Mouse (Mus musculus) ES-E14 (cell line): ENCODE measurements around the gene Hand2. TPM values are rescaled to one million over a fixed set of nuclear protein-coding genes. Genes with fewer than 3 reads are reported as not detected.

ENCODE experiments used
- DNase-seq: peaks from one replicate; pipeline ENCODE4 v3.0.0-alpha.2; 2013; ENCODE audit warnings: low read depth, low spot score
- H3K27ac ChIP-seq: 2 replicates; pipeline ENCODE4 v1.5.1; 2012; ENCODE audit warnings: low read depth, mild to moderate bottlenecking, low read length, moderate library complexity, mixed read lengths; ENCODE audit not compliant: poor library complexity, insufficient read depth, severe bottlenecking
- H3K36me3 ChIP-seq: 2 replicates; pipeline ENCODE4 v1.6.1; 2012; ENCODE audit warnings: mild to moderate bottlenecking, low read length, moderate library complexity, mixed read lengths; ENCODE audit not compliant: control insufficient read depth, poor library complexity, insufficient read depth, severe bottlenecking
- H3K4me1 ChIP-seq, 2 experiments: fragments of 150-350 bp in 1 of 2; sonication (generic) in 1 of 2; 2 replicates each; pipeline ENCODE4 v1.6.1; 2012; ENCODE audit warnings: low read length in 2 of 2, mild to moderate bottlenecking in 1 of 2, mixed read lengths in 1 of 2; ENCODE audit not compliant: control insufficient read depth in 2 of 2, insufficient read depth in 2 of 2, poor library complexity in 1 of 2
- H3K4me3 ChIP-seq, 2 experiments: fragments of 150-350 bp in 1 of 2; sonication (generic) in 1 of 2; 2 replicates each; pipeline ENCODE4 v1.5.1; 2012; ENCODE audit warnings: low read length in 2 of 2, low read depth in 1 of 2, mild to moderate bottlenecking in 1 of 2, mixed read lengths in 1 of 2; ENCODE audit not compliant: insufficient read depth in 1 of 2, poor library complexity in 1 of 2, severe bottlenecking in 1 of 2
- H3K9ac ChIP-seq: 2 replicates; pipeline ENCODE4 v1.6.1; 2012; ENCODE audit warnings: low read depth, mild to moderate bottlenecking, low read length, mixed read lengths; ENCODE audit not compliant: poor library complexity, insufficient read depth, severe bottlenecking
- H3K9me3 ChIP-seq: fragments of 150-350 bp; sonication (generic); 2 replicates; pipeline ENCODE4 v1.6.1; 2012; ENCODE audit warnings: low read depth, mild to moderate bottlenecking, low read length; ENCODE audit not compliant: control insufficient read depth, insufficient read depth
- CHD2 ChIP-seq: IDR thresholded peaks from 2 replicates; pipeline ENCODE4 v1.6.1; 2014; ENCODE audit warnings: mild to moderate bottlenecking, low read depth, low read length, inconsistent platforms
- HCFC1 ChIP-seq: IDR thresholded peaks from 2 replicates; pipeline ENCODE4 v1.6.1; 2012; ENCODE audit warnings: low read length, inconsistent platforms, borderline replicate concordance; ENCODE audit not compliant: insufficient read depth
- MAFK ChIP-seq: IDR thresholded peaks from 2 replicates; pipeline ENCODE4 v1.6.1; 2014; ENCODE audit warnings: mild to moderate bottlenecking, low read depth, low read length, inconsistent platforms; ENCODE audit not compliant: insufficient read depth
- ZC3H11A ChIP-seq: IDR thresholded peaks from 2 replicates; pipeline ENCODE4 v1.6.1; 2012; ENCODE audit warnings: low read depth, mild to moderate bottlenecking, inconsistent platforms, low read length, borderline replicate concordance
- ZNF384 ChIP-seq: IDR thresholded peaks from 2 replicates; pipeline ENCODE4 v1.6.1; 2012; ENCODE audit warnings: low read depth, low read length, inconsistent platforms
- in situ Hi-C, 2 experiments: fragments of 600-800 bp; cut with MboI; formaldehyde crosslinking; loops; one replicate each; pipeline ENCODE4 v1.15.1; 2025; ENCODE audit warnings: low sequenced_read_pairs in 2 of 2, inconsistent platforms in 1 of 2; ENCODE audit not compliant: unreplicated experiment in 2 of 2
- total RNA-seq: library from RNA; depleted of rRNA; stranded (reverse); fragments of 300-350 nt; gene quantifications from 2 replicates; pipeline ENCODE4 v1.2.3, GENCODE M21; 2012

Gene Hand2
- total RNA-seq, 1 experiment = 0.18 TPM

DNA sequence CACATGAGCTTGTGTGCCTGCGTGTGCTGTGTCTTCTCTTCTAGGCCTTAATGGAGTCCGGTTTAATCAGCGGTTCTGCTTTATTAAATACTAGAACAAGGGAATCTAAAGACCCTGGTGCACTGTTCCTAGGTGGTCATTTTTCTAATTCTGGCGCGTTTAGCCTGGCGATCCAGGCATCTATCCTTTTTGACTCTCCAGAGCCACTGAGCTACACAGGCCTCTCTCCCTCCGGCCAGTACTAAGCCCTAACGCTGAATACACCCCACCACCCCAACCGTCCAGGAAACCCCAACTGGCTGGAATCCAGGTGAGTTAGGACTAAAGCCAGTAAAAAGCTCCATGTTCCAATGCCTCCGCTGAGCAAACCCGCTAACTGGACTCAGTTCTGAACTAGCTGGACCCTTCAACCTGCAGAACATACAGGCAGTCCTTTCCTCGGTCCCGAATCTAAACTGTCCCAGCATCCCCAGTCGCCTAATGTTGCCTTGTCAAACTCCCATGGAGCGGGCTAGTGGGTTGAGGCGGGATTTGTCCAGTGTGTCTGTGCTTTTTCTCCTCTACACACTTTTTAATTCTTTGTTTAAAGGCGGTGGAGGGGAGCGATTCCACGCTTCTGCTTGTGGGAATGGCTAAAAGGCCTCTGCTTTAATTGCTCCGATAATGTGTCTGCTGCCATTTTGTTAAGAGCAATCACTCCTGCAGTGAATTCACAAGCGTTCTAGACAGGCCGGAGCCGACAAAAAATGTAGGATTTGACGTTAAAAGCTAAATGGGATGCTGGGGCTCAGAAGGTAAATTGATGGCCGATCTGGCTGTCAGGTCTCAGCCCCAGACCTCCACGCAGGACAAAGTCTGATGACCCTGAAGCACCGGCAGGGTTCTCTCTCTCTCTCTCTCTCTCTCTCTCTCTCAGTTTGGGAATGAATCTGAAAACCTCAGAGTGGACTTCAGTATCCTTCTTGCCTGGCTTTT is 5.6 kb downstream of the Hand2 start:
- DNase-seq = no peak
- Histone ChIP-seq H3K4me3 (no peak overlapping the region), H3K27ac (no peak overlapping the region)

DNA sequence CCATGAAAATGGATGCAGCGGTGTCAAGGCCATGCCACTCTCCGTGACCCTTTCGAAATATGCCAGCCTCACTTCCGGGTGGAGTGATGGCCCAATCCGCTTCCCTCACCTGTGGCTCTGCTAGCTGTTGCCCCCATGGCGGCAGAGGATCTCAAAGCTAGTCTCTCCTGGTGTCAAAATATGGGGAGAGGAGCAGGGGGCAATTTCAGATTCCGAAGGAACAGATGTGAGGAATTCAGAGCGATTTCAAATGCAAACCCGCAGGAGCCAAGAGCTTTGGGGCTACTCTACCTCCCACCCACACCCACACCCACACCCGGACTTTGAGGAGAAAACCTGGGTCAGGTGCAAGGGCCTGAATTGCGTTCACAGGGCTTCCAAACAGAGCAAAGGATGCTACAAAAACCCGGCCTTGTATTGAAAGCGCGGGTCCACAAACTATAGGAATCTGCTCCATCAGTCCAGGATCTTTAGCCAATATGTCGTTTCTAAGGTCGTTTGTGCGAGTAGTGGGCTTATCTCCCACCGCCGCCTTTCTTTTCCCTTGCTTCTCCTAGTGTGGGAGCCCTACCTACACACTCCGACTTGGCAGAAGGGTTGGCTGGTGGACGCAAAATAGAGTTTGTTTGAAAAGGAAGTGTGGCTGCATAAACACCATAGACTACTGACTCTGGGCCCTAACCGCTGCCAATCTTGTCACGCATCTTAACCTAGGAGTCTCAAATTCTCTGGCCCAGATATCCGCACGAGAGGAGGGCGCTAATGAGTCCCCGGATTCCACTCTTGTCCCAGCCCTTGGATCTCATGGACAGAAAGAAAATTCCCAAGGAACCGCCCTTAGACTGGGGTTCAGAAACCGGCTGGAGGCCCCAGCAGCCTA is 6.7 kb downstream of the Hand2 start:
- H3K4me3 ChIP-seq = no peak overlapping the region
- no peak for TF ChIP-seq MAFK
- no peak for TF ChIP-seq CHD2
- TF ChIP-seq HCFC1 = no peak
- no peak for TF ChIP-seq ZNF384
- H3K9ac ChIP-seq = no peak overlapping the region
- DNase-seq = no peak
- H3K4me1 ChIP-seq = no peaks in the 10 kb centered on the region; a peak in 1 of 4 replicates
- no peaks in the 10 kb centered on the region for H3K36me3 ChIP-seq
- no peak overlapping the region for H3K27ac ChIP-seq
- H3K9me3 ChIP-seq = no peaks in the 10 kb centered on the region
- in situ Hi-C loops = no loop called here

More for the DNA sequence above, 5.6 kb downstream of the Hand2 start:
- in situ Hi-C loops = no loop called here
- TF ChIP-seq CHD2 (no peak), ZNF384 (no peak), ZC3H11A (no peak), HCFC1 (no peak), MAFK (no peak)
- H3K36me3 ChIP-seq = no peaks in the 10 kb centered on the region
- H3K4me1 ChIP-seq = peaks cover 0 to 4% of the 10 kb centered on the region in 2 experiments; a peak in 1 of 4 replicates
- no peak overlapping the region for H3K9ac ChIP-seq
- H3K9me3 ChIP-seq = no peaks in the 10 kb centered on the region

- no peaks in the 10 kb centered on the region for H3K36me3 ChIP-seq
- no peak overlapping the region for H3K27ac ChIP-seq
- no peak overlapping the region for H3K9ac ChIP-seq
- peak overlapping the region in 1 of 2 experiments; percentile 44; a peak in 1 of 4 replicates for H3K4me3 ChIP-seq
- H3K4me1 ChIP-seq = peaks cover 0 to 1% of the 10 kb centered on the region in 2 experiments; a peak in 1 of 4 replicates
- H3K9me3 ChIP-seq = no peaks in the 10 kb centered on the region
- TF ChIP-seq ZC3H11A (no peak), MAFK (no peak), HCFC1 (no peak), CHD2 (no peak), ZNF384 (no peak)
- no peak for DNase-seq
- in situ Hi-C loops = no loop called here
Measured at GRCm38 (mm10) chr8:57328161-57328920, 7.6 kb downstream of the Hand2 start.

- in situ Hi-C loops = no loop called here
- H3K4me1 ChIP-seq = peaks cover 0 to 2% of the 10 kb centered on the region in 2 experiments; a peak in 1 of 4 replicates
Measured at GRCm38 (mm10) chr8:57328931-57329341, 8.2 kb downstream of the Hand2 start.

More at GRCm38 (mm10) chr8:57328931-57329341, 8.2 kb downstream of the Hand2 start:
- Histone ChIP-seq H3K9me3 (no peaks in the 10 kb centered on the region), H3K27ac (no peak overlapping the region), H3K36me3 (no peaks in the 10 kb centered on the region), H3K9ac (no peak overlapping the region), H3K4me3 (peak overlapping the region in 1 of 2 experiments; percentile 44; a peak in 1 of 4 replicates)
- DNase-seq = no peak
- TF ChIP-seq ZNF384 = no peak
- no peak for TF ChIP-seq MAFK
- no peak for TF ChIP-seq CHD2
- no peak for TF ChIP-seq HCFC1
- TF ChIP-seq ZC3H11A = no peak
